Mouse (Mus musculus) testis, adult 2 months (tissue): ENCODE results near the gene Gsg1l.

Experiments used
- CTCF ChIP-seq: fragments of 200-500 bp; IDR thresholded peaks from 2 replicates; pipeline ENCODE4 v1.5.1; 2012; ENCODE audit warnings: low read depth, mild to moderate bottlenecking, inconsistent platforms, low read length, moderate library complexity; ENCODE audit not compliant: control insufficient read depth, insufficient read depth, insufficient replicate concordance
- POLR2A ChIP-seq: fragments of 200-500 bp; IDR thresholded peaks from 2 replicates; pipeline ENCODE4 v1.6.1; 2012; ENCODE audit warnings: low read depth, mild to moderate bottlenecking, inconsistent platforms, low read length, moderate library complexity; ENCODE audit not compliant: control insufficient read depth

- TF ChIP-seq CTCF: no peak
- TF ChIP-seq POLR2A: no peak
These were observed 92.2 kb downstream of the Gsg1l start for GRCm38 (mm10) chr7:125989969-125990368.
